Mouse (Mus musculus): Measurements from ENCODE around the gene Csf2rb2. TPM values are rescaled to one million over a fixed set of nuclear protein-coding genes. Genes with fewer than 3 reads are reported as not detected.
"Not testable (repeated sequence)": the region's sequence is repeated elsewhere in the genome, so short reads cannot be mapped to it uniquely, and the experiment has no call there.

Gene Csf2rb2
- total RNA-seq, 2 experiments from 2014 or later, result 1.7 to 4.7 TPM

DNA sequence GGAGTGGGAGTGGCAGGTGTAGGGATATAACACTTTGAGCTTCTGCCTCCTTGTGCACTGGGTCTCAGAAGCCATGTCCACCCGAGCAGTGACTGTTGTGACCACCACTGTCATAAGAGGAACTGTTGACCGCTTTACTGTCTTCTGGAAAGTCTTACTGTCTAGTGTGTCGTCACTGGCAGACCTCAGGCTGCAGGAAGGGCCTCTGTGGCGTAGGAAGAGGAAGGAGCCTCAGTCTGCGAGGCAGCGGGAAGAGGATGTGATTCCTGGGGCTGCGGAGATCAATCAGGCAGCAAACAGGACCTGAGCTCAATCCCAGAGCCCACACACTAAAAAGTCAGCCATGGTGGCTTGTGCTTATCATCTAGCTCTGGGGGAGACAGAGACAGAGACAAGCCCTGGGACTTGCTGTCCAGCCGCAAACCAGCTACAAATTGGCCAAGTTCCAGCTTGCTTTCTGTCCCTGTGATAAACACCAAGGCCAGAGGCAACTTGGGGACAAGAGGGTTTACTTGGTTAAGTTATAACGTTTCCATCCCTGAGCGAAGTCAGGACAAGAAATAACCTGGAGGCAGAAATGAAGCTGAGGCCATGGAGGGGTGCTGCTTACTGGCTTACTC, 47.2 kb downstream of the Csf2rb2 start:
- ATAC-seq (replicated peaks; ENCODE audit: poor library complexity), result peak; percentile 86

DNA sequence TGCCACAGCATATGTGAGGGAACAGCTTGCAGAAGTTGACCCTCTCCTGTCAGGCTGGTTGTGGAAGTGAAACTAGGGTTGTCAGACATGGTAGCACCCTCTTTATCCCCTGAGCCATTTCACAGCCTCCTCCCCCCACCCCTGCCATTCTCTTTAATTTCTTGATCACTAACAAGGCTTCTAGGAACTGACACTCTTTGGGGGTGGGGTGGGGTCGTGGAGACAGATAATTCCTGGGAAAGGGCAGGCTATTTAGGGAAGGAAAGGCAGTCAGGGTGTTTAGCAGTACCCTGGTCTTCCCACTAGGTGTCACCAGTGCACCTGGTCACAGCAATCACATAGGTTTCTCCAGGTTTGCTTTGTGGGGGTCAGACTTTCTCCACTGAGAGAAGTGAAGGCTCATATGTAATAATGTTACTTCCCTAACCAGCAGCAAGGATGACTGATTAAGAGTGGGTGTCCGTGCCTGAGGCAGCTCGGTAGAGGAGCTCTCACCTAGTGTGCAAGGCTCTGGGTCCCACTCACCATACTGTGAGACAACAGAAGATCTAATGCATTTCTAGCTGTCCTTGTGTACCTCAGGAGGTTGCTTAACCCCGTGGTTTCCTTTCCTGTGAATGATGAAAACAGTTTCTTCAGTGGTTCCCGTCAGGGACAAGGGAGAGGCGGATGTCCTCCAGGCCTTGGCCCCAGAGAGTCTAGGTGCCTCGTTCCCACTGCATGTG, 48.0 kb downstream of the Csf2rb2 start:
- ATAC-seq (replicated peaks; ENCODE audit: poor library complexity), result peak; percentile 63

DNA sequence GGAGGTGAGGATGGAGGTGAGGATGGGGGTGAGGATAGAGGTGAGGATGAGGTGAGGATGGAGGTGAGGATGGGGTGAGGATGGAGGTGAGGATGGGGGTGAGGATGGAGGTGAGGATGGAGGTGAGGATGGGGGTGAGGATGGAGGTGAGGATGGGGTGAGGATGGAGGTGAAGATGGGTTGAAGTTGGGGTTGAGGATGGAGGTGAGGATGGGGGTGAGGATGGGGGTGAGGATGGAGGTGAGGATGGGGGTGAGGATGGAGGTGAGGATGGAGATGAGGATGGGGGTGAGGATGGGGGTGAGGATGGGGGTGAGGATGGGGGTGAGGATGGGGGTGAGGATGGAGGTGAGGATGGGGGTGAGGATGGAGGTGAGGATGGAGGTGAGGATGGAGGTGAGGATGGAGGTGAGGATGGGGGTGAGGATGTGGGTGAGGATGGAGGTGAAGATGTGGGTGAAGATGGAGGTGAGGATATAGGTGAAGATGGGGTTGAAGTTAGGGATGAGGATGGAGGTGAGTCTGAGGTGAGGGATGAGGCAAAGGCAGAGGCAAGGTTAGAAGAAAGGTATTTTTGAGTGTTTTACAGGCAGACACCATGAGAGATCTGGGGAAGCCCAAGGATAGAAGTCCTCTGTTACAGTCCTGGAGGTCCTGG, 48.8 kb downstream of the Csf2rb2 start:
- ATAC-seq (replicated peaks; ENCODE audit: poor library complexity), result not testable (repeated sequence)

DNA sequence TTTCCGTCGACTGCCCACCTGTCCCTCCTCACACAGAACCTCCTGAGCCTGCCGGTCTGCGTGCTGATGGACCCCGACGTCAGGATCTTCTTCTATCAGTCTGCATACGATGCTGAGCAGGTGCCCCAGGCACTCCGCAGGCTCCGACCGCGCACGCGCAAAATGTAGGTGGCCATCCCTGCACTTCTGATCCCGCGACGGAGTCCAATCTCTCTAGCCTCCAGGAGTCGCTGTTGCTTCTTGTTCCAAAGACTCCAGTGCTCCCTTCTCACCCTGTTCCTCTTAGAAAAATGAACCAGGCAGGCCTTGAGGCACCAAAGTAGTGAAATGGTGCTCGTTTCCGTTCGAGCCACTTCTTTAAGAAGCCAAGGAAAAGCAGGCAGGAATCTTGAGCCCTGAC, 50.8 kb downstream of the Csf2rb2 start:
- ATAC-seq (replicated peaks; ENCODE audit: poor library complexity), result no peak

DNA sequence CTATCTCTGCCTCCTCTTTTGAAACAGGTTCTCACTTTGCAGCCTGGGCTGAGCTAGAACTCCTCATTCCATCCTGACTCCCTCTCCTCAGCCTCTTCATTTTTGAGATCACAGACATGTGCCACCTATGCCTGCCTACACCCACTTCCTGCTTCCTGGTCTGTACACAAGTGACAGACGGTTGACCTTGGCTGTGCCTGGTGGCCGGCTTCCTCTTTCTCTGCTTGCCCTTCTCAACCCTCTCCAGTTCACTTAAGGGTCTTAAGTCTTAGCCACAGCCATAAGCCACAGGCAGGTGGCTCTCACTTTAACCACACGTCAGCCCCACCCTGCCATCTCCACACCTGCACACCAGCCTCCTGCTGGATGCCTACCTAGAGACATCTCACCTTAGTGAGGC, 57.1 kb downstream of the Csf2rb2 start:
- peak; percentile 49 for ATAC-seq (replicated peaks; ENCODE audit: poor library complexity)

DNA sequence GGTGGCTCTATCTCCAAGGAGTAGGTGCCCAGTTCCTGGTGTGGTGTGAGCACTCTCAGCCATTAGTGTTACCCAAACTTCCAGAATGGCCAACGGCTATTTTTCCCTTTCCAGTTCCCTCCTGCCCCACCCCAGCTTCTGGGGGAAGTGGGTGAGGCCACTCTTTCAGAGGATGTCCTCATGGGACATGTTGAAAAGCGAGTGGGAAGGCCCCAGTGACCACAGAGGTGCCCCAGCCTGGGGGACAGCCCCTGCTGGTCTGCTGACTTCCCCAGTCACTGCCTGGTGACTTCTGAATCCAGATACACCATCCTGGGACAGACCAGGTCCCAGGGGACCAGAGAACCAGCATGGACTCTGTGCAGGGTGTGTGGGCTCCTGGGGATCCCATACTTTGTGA, 57.9 kb downstream of the Csf2rb2 start:
- peak; percentile 46 for ATAC-seq (replicated peaks; ENCODE audit: poor library complexity)

DNA sequence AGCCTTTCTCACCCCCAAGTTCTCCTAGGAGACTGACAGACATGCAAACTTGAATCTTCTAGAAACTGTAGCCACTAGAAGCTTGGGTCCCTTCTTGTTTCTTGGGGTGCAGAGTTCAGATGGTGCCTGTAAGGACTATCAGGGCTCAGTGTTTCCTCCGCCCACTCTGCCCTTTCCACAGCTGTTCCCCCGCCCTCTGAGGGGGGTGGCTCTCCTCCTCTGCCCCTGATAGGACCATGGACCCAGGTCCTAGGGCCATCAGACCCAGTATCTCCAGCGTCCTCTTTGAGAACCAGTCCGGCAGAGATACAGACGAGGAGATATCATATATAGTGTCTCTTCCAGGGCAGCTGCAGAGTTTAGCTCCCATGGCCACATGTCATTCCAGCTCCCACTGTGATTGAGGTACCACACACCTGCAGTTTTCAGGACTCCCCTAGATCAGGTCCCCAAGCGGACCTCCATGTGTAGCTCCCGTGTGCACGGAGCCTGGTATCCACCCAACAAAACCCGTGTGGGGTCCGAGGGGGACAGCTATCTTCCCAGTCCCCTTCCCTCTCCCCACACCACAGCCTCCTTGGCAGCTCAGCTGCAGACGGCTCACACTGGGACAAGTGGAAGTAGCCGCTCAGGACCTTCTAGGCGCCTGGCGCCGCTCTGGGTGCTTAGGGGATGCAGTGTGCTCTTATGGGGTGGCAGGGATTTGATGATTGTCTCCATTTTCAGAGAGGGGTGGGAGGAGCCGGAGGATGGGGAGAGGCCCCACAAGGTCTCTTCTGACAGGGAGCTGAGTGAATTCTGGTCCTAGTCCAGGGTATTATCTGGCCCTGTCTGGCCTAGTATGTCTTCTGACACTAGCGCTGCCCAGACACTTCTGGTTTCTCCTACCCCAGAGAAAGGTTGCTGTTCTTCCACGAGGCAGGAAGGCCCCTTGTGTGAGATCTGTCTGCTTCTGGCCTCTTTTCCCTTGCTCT, 59.1 kb downstream of the Csf2rb2 start:
- ATAC-seq (replicated peaks; ENCODE audit: poor library complexity), result no peak

DNA sequence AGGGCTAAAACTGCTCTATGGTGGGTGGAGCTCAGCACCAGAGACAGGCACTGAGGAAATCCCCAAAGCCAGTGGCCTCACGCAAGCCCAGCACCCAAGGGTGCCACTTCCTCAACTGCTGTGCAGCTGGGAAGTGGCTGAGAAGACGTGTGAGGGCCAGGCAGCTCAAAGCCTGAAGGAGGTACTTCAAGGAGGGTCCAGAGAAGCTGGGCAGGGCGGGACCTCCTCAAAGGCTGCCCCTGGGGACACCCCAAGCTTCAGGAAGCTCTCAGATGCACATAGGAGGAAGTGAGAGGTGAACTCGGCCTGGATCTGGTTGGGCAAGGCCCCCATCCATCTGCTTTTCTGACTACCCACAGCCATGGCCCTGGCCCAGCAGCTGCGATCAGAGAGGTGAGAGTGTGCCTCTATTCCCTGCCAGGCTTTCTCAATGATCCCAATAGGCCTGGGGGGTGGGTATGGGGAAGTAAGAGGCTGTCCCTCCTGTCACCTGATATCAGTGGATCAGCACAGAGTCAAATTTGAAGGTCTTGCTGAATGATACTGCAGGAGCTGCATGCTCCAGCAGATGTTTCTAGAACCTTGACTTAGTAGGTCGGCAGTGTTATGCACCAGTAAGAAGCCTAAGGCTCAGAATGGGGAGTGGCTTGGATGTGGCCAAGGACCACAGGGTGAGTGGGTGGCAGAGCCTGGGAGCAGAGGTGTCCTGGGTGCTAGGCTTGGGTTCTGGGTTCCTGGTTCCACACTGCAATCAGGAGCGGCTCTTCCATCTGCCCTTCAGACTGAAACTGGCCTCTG, 60.6 kb downstream of the Csf2rb2 start, which contains the start of gene Ncf4:
TSS of gene Ncf4 (plus strand) at position 107 of the 798 bp plus-strand sequence.
- ATAC-seq (replicated peaks; ENCODE audit: poor library complexity), result peak; percentile 75

DNA sequence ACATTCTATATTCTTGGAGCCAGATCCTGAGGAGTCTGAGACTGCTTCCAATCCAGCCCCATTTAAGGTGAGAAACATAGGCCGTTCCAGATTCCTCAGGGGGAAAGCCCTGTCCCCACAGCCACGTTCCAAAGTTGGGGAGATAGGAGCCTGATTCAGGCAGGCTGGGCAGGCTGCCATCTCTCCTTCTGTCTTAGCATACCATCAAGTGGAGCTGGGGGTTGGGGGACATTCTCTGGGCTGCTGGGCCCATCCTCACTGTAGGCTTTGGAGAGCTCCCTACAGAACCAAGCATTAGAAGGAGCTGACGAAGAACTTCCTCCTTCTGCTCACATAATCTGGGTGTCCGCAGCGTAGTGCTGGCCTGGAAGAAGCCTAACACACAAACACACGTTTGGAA, 61.7 kb downstream of the Csf2rb2 start:
- ATAC-seq (replicated peaks; ENCODE audit: poor library complexity), result no peak

DNA sequence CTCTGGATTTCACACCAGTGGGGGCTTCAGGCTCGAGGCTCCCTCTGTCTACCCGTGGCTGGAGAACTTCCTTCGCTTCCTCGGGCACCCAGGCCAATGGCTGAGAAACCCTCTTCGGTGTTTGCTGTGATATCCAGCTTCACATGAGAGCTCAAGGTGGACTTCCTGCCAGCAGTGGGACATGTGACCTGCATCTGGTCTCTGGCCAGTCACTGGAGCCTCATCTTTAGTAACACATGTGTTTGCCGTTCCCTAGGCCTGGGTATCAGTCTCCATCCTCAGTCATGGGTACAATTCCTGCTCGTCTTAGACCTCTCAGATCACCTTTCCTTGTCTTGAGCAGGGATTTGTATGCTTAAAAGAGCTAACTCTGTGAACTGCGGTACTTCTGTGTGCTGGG, 62.5 kb downstream of the Csf2rb2 start:
- ATAC-seq (replicated peaks; ENCODE audit: poor library complexity), result no peak

DNA sequence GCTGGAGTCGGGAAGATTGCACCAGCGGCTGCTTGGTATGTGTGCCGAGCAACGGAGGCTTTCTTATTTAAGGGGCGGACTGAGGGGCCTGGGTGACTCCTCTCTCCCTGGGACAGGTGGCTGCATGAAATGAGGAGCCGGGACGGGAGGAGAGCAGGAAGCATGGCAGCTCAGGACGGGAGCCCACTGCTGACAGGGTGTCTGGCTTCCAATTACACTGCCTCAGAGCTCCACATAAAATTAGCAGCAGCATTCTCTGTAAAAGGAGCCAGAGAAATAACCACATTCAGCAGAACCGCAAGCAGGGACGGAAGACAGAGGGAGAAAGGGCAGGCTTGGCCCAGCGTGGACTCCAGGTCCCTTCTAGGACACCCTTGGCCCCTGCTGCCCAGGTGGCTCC, 64.2 kb downstream of the Csf2rb2 start:
- ATAC-seq (replicated peaks; ENCODE audit: poor library complexity), result no peak

DNA sequence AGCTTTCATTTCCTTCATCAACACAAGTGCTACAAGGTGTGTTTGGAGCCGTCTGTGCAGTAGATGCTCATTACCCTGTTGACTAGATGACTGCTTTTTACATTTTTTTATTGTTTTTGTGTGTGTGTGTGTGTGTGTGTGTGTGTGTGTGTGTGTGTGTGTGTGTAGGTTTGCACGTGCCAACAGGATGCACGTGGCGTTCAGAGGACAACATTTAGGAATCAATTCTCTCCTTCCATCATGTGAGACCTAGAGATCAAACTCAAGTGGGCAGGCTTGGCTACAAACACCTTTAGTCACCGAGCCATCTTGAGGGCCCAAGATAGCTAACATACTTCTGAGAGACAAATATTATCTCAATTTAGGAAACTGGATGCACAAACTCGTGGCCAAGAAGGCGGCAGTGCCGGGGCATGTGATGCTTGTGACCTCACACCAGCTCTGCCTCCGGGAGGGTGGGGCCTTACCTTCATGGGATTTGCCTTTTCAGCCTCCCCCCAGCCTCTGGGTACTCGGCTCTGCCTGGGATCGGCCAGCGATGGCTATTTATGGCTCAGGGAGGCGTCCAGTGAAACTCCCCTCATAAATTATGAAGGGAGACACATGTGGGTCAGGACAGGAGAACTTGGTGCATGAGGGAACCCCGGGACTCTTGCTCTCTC, 65.4 kb downstream of the Csf2rb2 start:
- no peak for ATAC-seq (replicated peaks; ENCODE audit: poor library complexity)

DNA sequence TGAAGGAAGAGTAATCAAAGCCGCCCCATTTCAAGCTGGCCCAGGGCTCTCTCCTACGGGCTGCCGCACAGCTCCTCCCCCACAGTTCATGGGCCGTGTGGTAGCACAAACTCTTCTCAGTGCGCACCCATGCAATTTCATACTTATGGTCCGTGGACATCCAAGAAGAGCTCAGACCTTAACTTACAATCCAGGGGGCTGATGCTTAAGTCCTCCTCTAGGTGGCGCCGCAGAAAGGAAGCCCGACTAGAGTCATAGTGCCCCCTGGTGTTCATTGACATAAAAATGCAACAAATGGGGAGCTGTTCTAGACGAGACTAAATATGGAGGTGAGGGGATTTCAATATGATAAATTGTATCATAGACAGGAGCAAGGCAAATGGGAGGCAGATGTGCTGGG, 66.1 kb downstream of the Csf2rb2 start:
- ATAC-seq (replicated peaks; ENCODE audit: poor library complexity), result peak; percentile 86

DNA sequence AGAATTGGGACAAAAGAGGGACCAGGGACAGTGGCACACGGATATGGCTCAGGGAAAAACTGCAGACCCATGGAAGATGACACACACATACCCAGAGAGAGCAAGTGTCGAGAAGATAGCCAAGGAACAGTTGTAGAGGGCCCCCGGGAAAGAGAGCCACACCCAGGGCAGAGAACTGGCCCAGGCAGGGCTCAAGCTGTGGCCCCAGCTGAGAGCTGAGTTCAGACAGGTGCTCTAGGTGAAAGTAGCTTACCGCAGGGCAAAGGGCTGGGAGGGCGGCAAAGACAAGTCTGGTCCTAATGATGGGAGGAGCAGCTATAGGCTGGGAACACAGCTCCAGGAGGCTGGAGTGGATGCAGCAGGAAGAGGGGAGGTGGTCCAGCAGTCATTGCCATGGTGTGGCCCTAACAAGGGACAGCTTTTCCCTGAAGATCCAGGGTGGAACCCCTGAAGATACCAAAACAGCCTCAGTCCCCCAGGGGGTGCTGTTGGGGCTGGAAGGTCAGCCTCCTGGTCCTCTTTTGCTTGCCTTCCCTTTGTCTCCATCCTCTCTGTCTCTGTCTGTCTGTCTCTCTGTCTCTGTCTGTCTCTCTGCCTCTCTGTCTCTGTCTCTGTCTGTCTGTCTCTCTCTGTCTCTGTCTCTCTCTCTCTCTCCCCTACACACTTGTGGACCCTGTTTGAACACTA, 70.6 kb downstream of the Csf2rb2 start:
- ATAC-seq (replicated peaks; ENCODE audit: poor library complexity), result no peak

Other genes starting within 250 kb of the Csf2rb2 start
- gene Cacng2, start 185.7 kb downstream of the Csf2rb2 start, total RNA-seq (2015), result not detected in 2 replicates
- not detected in 2 replicates for gene Cacng2, start 185.7 kb downstream of the Csf2rb2 start, total RNA-seq (2017)
- 45.1 and 48.6 TPM in 2 replicates for gene Ift27, start 131.6 kb downstream of the Csf2rb2 start, total RNA-seq (2015)
- gene Ift27, start 131.6 kb downstream of the Csf2rb2 start, total RNA-seq (2017), result 9.7 and 16.5 TPM in 2 replicates
- not detected in 2 replicates for gene Pvalb, start 99.3 kb downstream of the Csf2rb2 start, total RNA-seq (2015)
- gene Pvalb, start 99.3 kb downstream of the Csf2rb2 start, total RNA-seq (2017), result not detected in 2 replicates
- 128 and 151 TPM in 2 replicates for gene Ncf4, start 60.9 kb downstream of the Csf2rb2 start, total RNA-seq (2015)
- gene Ncf4, start 60.9 kb downstream of the Csf2rb2 start, total RNA-seq (2017), result 77.4 and 119 TPM in 2 replicates
- 52.6 and 56.2 TPM in 2 replicates for gene Csf2rb, start 20.0 kb upstream of the Csf2rb2 start, total RNA-seq (2015)
- gene Csf2rb, start 20.0 kb upstream of the Csf2rb2 start, total RNA-seq (2017), result 48.5 and 55.8 TPM in 2 replicates
- gene Tex33, start 90.2 kb upstream of the Csf2rb2 start, total RNA-seq (2015), result not detected in 2 replicates
- gene Tex33, start 90.2 kb upstream of the Csf2rb2 start, total RNA-seq (2017), result not detected in 2 replicates
- gene Tst, start 100.2 kb upstream of the Csf2rb2 start, total RNA-seq (2015), result 23.3 and 37.7 TPM in 2 replicates
- gene Tst, start 100.2 kb upstream of the Csf2rb2 start, total RNA-seq (2017), result 9.8 and 16.2 TPM in 2 replicates
- 3.4 and 5.9 TPM in 2 replicates for gene Mpst, start 100.7 kb upstream of the Csf2rb2 start, total RNA-seq (2015)
- 22.7 and 37.3 TPM in 2 replicates for gene Mpst, start 100.7 kb upstream of the Csf2rb2 start, total RNA-seq (2017)
- gene Kctd17, start 122.8 kb upstream of the Csf2rb2 start, total RNA-seq (2015), result 7.6 and 8.0 TPM in 2 replicates
- 8.3 and 10.3 TPM in 2 replicates for gene Kctd17, start 122.8 kb upstream of the Csf2rb2 start, total RNA-seq (2017)
- not detected in 2 replicates for gene Tmprss6, start 162.9 kb upstream of the Csf2rb2 start, total RNA-seq (2015)
- gene Tmprss6, start 162.9 kb upstream of the Csf2rb2 start, total RNA-seq (2017), result not detected in 2 replicates
- gene Il2rb, start 189.6 kb upstream of the Csf2rb2 start, total RNA-seq (2015), result 0.54 TPM in 2 replicates
- 0.04 and 0.10 TPM in 2 replicates for gene Il2rb, start 189.6 kb upstream of the Csf2rb2 start, total RNA-seq (2017)
- gene C1qtnf6, start 225.7 kb upstream of the Csf2rb2 start, total RNA-seq (2015), result 4.8 and 5.3 TPM in 2 replicates
- gene C1qtnf6, start 225.7 kb upstream of the Csf2rb2 start, total RNA-seq (2017), result 0.30 and 0.46 TPM in 2 replicates
- not detected in 2 replicates for gene Sstr3, start 239.0 kb upstream of the Csf2rb2 start, total RNA-seq (2015)
- not detected in 2 replicates for gene Sstr3, start 239.0 kb upstream of the Csf2rb2 start, total RNA-seq (2017)